ENCODE assay signal across 31 mouse cellular contexts in genomic region chr17:36828488-36828887, GRCm38 (mm10). TPM values are rescaled to one million over a fixed set of nuclear protein-coding genes. Genes with fewer than 3 reads are reported as not detected.
"Had no signal": no experiment of that assay in that cellular context is flagged by ENCODE, and none has a peak within 500 bp of the region (broad histone marks: within the 10 kb centered on the region; RNA-seq: fewer than 3 reads in every experiment).

No protein-coding gene starts in this region.

- H3K27me3 ChIP-seq: midbrain, embryonic 13.5 days; neural tube, embryonic 13.5 days; stomach, embryonic 15.5 days had no signal

- DNase-seq: kidney, adult 2 months; kidney, postnatal 25 days; layer of hippocampus, postnatal 36 days; left cerebral cortex, postnatal 4 days; lung, adult 2 months; lung, postnatal 14 days; lung, postnatal 4 days; retina, postnatal 1 day; right cerebral cortex, postnatal 25 days; spleen, adult 18-20 months; thymus, postnatal 25 days had no signal

- H3K9me3 ChIP-seq: limb, embryonic 12.5 days; limb, embryonic 15.5 days; midbrain, embryonic 10.5 days; midbrain, embryonic 13.5 days; neural tube, embryonic 13.5 days; stomach, embryonic 15.5 days had no signal

- H3K36me3 ChIP-seq: limb, embryonic 12.5 days; limb, embryonic 15.5 days; midbrain, embryonic 10.5 days; midbrain, embryonic 13.5 days; neural tube, embryonic 13.5 days; stomach, embryonic 15.5 days had no signal

- ATAC-seq: intestine, postnatal 0 days; midbrain, embryonic 13.5 days; midbrain, embryonic 16.5 days had no signal

- H3K4me3 ChIP-seq: left cerebral cortex, adult 2 months; limb, embryonic 12.5 days; limb, embryonic 15.5 days; midbrain, embryonic 10.5 days; midbrain, embryonic 13.5 days; myocyte; neural tube, embryonic 13.5 days; stomach, embryonic 15.5 days had no signal

- H3K9ac ChIP-seq: limb, embryonic 12.5 days; limb, embryonic 15.5 days; midbrain, embryonic 13.5 days; neural tube, embryonic 13.5 days; stomach, embryonic 15.5 days had no signal

- H3K4me1 ChIP-seq: limb, embryonic 12.5 days; limb, embryonic 15.5 days; midbrain, embryonic 10.5 days; midbrain, embryonic 13.5 days; neural tube, embryonic 13.5 days; stomach, embryonic 15.5 days had no signal

- H3K27ac ChIP-seq: kidney, postnatal 0 days; left cerebral cortex, adult 2 months; limb, embryonic 12.5 days; limb, embryonic 15.5 days; midbrain, embryonic 10.5 days; midbrain, embryonic 13.5 days; neural tube, embryonic 13.5 days; stomach, embryonic 15.5 days had no signal

- H3K4me2 ChIP-seq: limb, embryonic 12.5 days; limb, embryonic 15.5 days; midbrain, embryonic 13.5 days; neural tube, embryonic 13.5 days; stomach, embryonic 15.5 days had no signal

RNA-seq across cellular contexts. Expression of gene H2-M10.6, which starts 16.5 kb away (rescaled TPM):
- total RNA-seq: layer of hippocampus, adult 8-10 months; layer of hippocampus, postnatal 10 days; layer of hippocampus, postnatal 36 days; left cerebral cortex, adult 2 months; left cerebral cortex, postnatal 10 days; left cerebral cortex, postnatal 4 days; megakaryocyte, adult 5-6 weeks; monocyte, adult 5-6 weeks; neutrophil, adult 5-6 weeks had no signal
- polyA plus RNA-seq: intestine, postnatal 0 days; kidney, adult 2 months; kidney, embryonic 14.5 days; kidney, postnatal 0 days; limb, embryonic 12.5 days; limb, embryonic 15.5 days; lung, adult 2 months; lung, embryonic 16.5 days; midbrain, embryonic 10.5 days; midbrain, embryonic 13.5 days; midbrain, embryonic 16.5 days; myocyte; neural tube, embryonic 13.5 days; stomach, embryonic 15.5 days; thymus, postnatal 0 days had no signal

RNA-seq across cellular contexts. Expression of gene Trim15, which starts 38.5 kb away (rescaled TPM):
- total RNA-seq: layer of hippocampus, adult 8-10 months; layer of hippocampus, postnatal 10 days; layer of hippocampus, postnatal 36 days; left cerebral cortex, adult 2 months; left cerebral cortex, postnatal 10 days; left cerebral cortex, postnatal 4 days; megakaryocyte, adult 5-6 weeks; monocyte, adult 5-6 weeks; neutrophil, adult 5-6 weeks had no signal
- polyA plus RNA-seq: myocyte had no signal

RNA-seq across cellular contexts. Expression of gene Trim10, which starts 40.9 kb away (rescaled TPM):
- total RNA-seq: layer of hippocampus, adult 8-10 months; layer of hippocampus, postnatal 36 days; left cerebral cortex, adult 2 months; left cerebral cortex, postnatal 4 days had no signal
- polyA plus RNA-seq: myocyte had no signal

RNA-seq across cellular contexts. Expression of gene H2-M10.5, which starts 55.8 kb away (rescaled TPM):
- total RNA-seq: layer of hippocampus, adult 8-10 months; layer of hippocampus, postnatal 10 days; layer of hippocampus, postnatal 36 days; left cerebral cortex, adult 2 months; left cerebral cortex, postnatal 10 days; left cerebral cortex, postnatal 4 days; megakaryocyte, adult 5-6 weeks; monocyte, adult 5-6 weeks; neutrophil, adult 5-6 weeks had no signal
- polyA plus RNA-seq: intestine, postnatal 0 days; kidney, adult 2 months; kidney, embryonic 14.5 days; kidney, postnatal 0 days; limb, embryonic 12.5 days; limb, embryonic 15.5 days; lung, adult 2 months; lung, embryonic 16.5 days; midbrain, embryonic 10.5 days; midbrain, embryonic 13.5 days; midbrain, embryonic 16.5 days; myocyte; neural tube, embryonic 13.5 days; stomach, embryonic 15.5 days had no signal
